Mouse (Mus musculus) kidney, adult 2 months (tissue): ENCODE results near the gene Gpank1. TPM values are rescaled to one million over a fixed set of nuclear protein-coding genes. Genes with fewer than 3 reads are reported as not detected.
A peak's percentile ranks its signal among the peaks of the same experiment; 100 is the strongest.

ENCODE experiments used
- DNase-seq: peaks from one replicate; pipeline ENCODE4 v3.0.0; 2021
- H3K27ac ChIP-seq: fragments of 200-500 bp; 2 replicates; pipeline ENCODE4 v1.5.1; 2012; ENCODE audit warnings: low read depth, low read length, control low read depth, inconsistent platforms; ENCODE audit not compliant: insufficient read depth
- H3K27me3 ChIP-seq: fragments of 200-500 bp; replicated peaks from 2 replicates; pipeline ENCODE4 v1.6.1; 2012; ENCODE audit warnings: mild to moderate bottlenecking, moderate library complexity, low read length, inconsistent platforms; ENCODE audit not compliant: control insufficient read depth, insufficient read depth
- H3K36me3 ChIP-seq: fragments of 200-500 bp; 2 replicates; pipeline ENCODE4 v1.6.1; 2012; ENCODE audit warnings: mild to moderate bottlenecking, moderate library complexity, low read length, inconsistent platforms; ENCODE audit not compliant: control insufficient read depth, insufficient read depth
- H3K4me1 ChIP-seq: fragments of 200-500 bp; 2 replicates; pipeline ENCODE4 v1.6.1; 2011; ENCODE audit warnings: low read length; ENCODE audit not compliant: control insufficient read depth, insufficient read depth
- H3K4me3 ChIP-seq: fragments of 200-500 bp; 2 replicates; pipeline ENCODE4 v1.5.1; 2011; ENCODE audit warnings: mild to moderate bottlenecking, low read depth, low read length, control low read depth; ENCODE audit not compliant: insufficient read depth
- CTCF ChIP-seq: fragments of 200-500 bp; conservative IDR thresholded peaks from 2 replicates; pipeline ENCODE4 v1.5.1; 2011; ENCODE audit warnings: low read depth, mild to moderate bottlenecking, control low read depth, low read length, moderate library complexity, mixed read lengths; ENCODE audit not compliant: insufficient read depth, insufficient read length
- POLR2A ChIP-seq: fragments of 200-500 bp; IDR thresholded peaks from one replicate; pipeline ENCODE4 v1.6.1; 2011; ENCODE audit warnings: low read depth, low read length, control low read depth
- WGBS: fragments of 180-500 bp; shearing (Covaris S2); methylation state at CpG from one replicate; pipeline ENCODE4 v1.1.7; 2018; 5-methylcytosine and 5-hydroxymethylcytosine counted together
- polyA plus RNA-seq: library from polyadenylated mRNA; depleted of rRNA; stranded (reverse); fragments of >200 nt; gene quantifications from 2 replicates; pipeline ENCODE4 v1.2.3, GENCODE M21; 2012

The Gpank1 gene
- polyA plus RNA-seq, 1 experiment = 15.5 TPM

GRCm38 (mm10) chr17:35133517-35133916 is 12.3 kb downstream of the Gpank1 start:
- Histone ChIP-seq H3K27ac (no peak overlapping the region), H3K27me3 (no peaks in the 10 kb centered on the region), H3K36me3 (no peaks in the 10 kb centered on the region), H3K4me3 (no peak overlapping the region), H3K4me1 (peaks cover 5% of the 10 kb centered on the region; the same call in 1 of the 2 replicates)
- WGBS = 93% methylated on average over 7 of the region's 7 CpGs
- TF ChIP-seq CTCF (no peak), POLR2A (no peak)
- no peak for DNase-seq

GRCm38 (mm10) chr17:35134801-35135590 is 13.7 kb downstream of the Gpank1 start, which contains the start of gene Bag6:
TSS of gene Bag6 (plus strand) at chr17:35135178.
- Histone ChIP-seq H3K27me3 (no peaks in the 10 kb centered on the region), H3K36me3 (no peaks in the 10 kb centered on the region; the same call in 1 of the 2 replicates), H3K27ac (peak within 1 kb of the TSS; percentile 100), H3K4me3 (peak within 1 kb of the TSS; percentile 95), H3K4me1 (peaks cover 5% of the 10 kb centered on the region; the same call in 1 of the 2 replicates)
- TF ChIP-seq POLR2A (peak; percentile 16), CTCF (no peak)
- under 1% methylated on average over 66 of the region's 66 CpGs for WGBS
- DNase-seq = peak; percentile 96

GRCm38 (mm10) chr17:35135591-35136320 is 14.5 kb downstream of the Gpank1 start:
- Histone ChIP-seq H3K4me1 (peaks cover 5% of the 10 kb centered on the region; the same call in 1 of the 2 replicates), H3K4me3 (peak overlapping the region; percentile 95), H3K27me3 (no peaks in the 10 kb centered on the region), H3K27ac (peak overlapping the region; percentile 100), H3K36me3 (no peaks in the 10 kb centered on the region; the same call in 1 of the 2 replicates)
- TF ChIP-seq POLR2A = no peak
- TF ChIP-seq CTCF = no peak
- DNase-seq = no peak
- under 1% methylated on average over 43 of the region's 43 CpGs for WGBS

- peaks cover 15% of the 10 kb centered on the region for H3K36me3 ChIP-seq
- peaks cover 5% of the 10 kb centered on the region; the same call in 1 of the 2 replicates for H3K4me1 ChIP-seq
- H3K27ac ChIP-seq = no peak overlapping the region
- no peaks in the 10 kb centered on the region for H3K27me3 ChIP-seq
- WGBS = 92% methylated on average over 3 of the region's 3 CpGs
- TF ChIP-seq CTCF (no peak), POLR2A (no peak)
- no peak overlapping the region for H3K4me3 ChIP-seq
- DNase-seq = no peak
Observed at GRCm38 (mm10) chr17:35139269-35139668, 18.0 kb downstream of the Gpank1 start.

GRCm38 (mm10) chr17:35140490-35140996 is 19.3 kb downstream of the Gpank1 start:
- 72% methylated on average over 16 of the region's 16 CpGs for WGBS
- peaks cover 5% of the 10 kb centered on the region; the same call in 1 of the 2 replicates for H3K4me1 ChIP-seq
- H3K27ac ChIP-seq = no peak overlapping the region
- peaks cover 17% of the 10 kb centered on the region for H3K36me3 ChIP-seq
- no peak for DNase-seq
- no peaks in the 10 kb centered on the region for H3K27me3 ChIP-seq
- H3K4me3 ChIP-seq = no peak overlapping the region
- TF ChIP-seq POLR2A (no peak), CTCF (no peak)

GRCm38 (mm10) chr17:35141971-35142370 is 20.7 kb downstream of the Gpank1 start:
- TF ChIP-seq POLR2A (no peak), CTCF (no peak)
- Histone ChIP-seq H3K4me3 (no peak overlapping the region), H3K36me3 (peaks cover 19% of the 10 kb centered on the region), H3K27me3 (no peaks in the 10 kb centered on the region), H3K27ac (no peak overlapping the region), H3K4me1 (no peaks in the 10 kb centered on the region)
- WGBS = 91% methylated on average over 6 of the region's 6 CpGs
- no peak for DNase-seq

- no peak overlapping the region for H3K4me3 ChIP-seq
- 74% methylated on average over 5 of the region's 5 CpGs for WGBS
- H3K4me1 ChIP-seq = no peaks in the 10 kb centered on the region
- no peak for DNase-seq
- peaks cover 26% of the 10 kb centered on the region for H3K36me3 ChIP-seq
- TF ChIP-seq CTCF (no peak), POLR2A (no peak)
- no peaks in the 10 kb centered on the region for H3K27me3 ChIP-seq
- no peak overlapping the region for H3K27ac ChIP-seq
Observed at GRCm38 (mm10) chr17:35146139-35146538, 24.9 kb downstream of the Gpank1 start.
